Mouse (Mus musculus) adrenal gland, adult 18-20 months (tissue): ENCODE measurements around the gene Wfikkn2. TPM values are rescaled to one million over a fixed set of nuclear protein-coding genes. Genes with fewer than 3 reads are reported as not detected.

ENCODE experiments used
- DNase-seq, 2 experiments: peaks; one replicate each; pipeline ENCODE4 v3.0.0; 2021 to 2022; ENCODE audit warnings: low spot score in 2 of 2
- total RNA-seq, 2 experiments: library from RNA; stranded (reverse); gene quantifications; 1 replicate in 1 of 2; 2 replicates in 1 of 2; pipeline ENCODE4 v1.2.3; 2021

Wfikkn2 gene
- total RNA-seq, 2 experiments from 2014 or later: 0.53 to 2.2 TPM

DNA sequence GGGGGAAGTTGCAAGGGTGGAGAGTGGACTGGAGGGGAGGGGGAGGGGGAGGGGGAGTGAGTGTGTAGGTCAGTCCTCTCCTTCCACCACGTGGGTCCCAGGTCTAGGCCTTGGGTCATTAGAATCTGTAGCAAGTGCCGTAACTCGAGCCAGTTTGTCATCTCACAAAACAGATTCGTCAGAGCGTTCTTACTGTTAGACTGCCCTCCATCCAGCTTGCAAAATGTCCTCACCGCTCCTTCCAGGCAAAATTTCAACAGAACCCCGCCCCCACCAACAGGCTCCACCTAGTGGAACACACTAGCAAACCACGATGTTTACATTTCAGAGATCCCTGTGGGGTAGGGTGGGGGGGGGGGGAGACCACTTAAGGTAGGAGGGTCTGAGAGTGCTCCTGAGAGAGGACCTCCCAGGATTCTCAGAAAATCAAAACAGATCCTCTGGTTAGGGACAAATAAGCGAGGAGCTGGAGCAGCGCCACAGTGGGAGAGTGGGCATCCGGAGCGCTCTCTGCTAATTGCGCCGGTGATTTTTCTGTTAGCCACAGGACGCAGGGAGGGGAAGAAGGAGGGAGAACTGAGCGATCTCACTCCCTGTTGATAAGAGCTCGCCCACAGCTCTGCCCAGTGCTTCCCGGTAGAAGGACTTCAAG lies 19.5 kb upstream of the Wfikkn2 start:
- DNase-seq: peak; percentile 36 to 42

DNA sequence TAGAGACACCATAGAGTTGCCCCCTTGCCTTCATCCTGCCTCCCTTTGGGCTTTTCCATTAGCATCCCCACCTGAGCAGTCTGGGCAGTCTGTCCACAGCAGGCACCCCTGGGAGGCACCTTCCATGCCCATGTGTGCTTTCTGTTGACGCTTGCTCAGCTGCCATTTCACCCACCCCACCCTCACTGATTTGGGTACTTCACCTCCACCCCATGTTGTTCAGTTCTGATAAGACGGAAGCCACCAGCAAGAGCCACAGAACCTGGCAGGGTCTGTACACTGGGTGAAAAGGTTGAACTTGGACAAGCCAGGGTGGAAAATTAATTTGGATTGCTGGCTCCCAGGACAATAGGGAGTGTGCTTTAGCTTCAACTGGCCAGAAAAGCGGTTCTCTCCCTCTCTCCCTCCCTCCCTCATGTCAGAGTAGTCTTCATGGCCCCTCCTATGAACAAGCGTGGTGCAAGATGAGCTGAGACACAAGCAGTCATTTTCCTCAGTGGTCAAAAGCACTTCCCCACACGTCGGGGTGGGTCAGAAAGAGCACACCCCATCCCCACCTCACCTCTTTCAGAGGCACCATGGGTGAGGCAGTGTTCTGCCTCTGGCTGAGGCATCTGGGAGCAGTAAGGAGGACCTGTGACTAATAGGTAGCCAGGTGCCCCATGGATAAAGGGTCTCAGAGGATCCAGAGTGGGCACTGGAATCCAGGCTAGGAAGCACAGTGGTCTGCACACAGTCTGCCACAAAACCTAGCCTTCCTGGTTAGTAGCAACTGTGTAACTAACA lies 16.0 kb upstream of the Wfikkn2 start:
- no peak for DNase-seq

DNA sequence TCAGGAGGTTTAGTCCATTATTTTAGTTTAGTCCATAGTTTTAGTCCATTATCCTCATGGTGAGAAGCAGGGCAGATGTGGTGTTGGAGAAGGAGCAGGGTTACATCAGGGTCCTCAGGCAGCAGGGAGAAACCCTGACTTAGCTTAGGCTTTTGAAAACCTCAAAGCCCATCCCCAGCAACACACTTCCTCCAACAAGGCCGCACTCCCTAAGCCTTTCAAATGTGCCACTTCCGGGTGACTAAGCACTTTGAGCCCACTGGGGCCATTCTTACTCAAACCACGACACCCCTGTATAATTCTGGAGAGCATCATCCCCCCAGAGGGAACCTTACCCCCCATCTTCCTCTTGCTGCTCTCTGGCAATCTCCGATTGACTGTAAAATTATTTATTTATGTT lies 14.0 kb upstream of the Wfikkn2 start:
- DNase-seq: no peak

GRCm38 (mm10) chr11:94257987-94258386 lies 12.2 kb upstream of the Wfikkn2 start:
- DNase-seq: no peak

- DNase-seq: no peak
Measured at GRCm38 (mm10) chr11:94255733-94256132, 9.9 kb upstream of the Wfikkn2 start.

DNA sequence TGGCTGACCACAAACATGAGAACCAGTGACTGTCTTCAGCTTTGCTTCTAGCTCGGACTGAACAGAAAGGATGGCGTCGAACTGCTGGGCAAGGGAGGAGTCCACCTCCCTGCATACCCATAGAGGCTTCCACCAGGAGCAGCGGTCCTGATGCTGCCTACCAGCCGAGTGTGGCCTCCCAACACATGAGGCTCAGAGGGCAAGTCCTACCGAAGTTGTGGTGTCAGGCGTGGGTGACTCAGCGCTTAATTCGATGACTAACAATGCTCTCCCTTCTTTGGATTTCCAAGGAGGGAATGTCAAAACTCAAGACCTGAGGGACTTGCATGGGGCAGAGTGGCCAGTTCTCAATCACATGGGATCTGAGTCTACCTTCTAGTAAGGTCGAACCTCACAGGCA lies 7.9 kb upstream of the Wfikkn2 start:
- no peak for DNase-seq

- DNase-seq: no peak
Measured at GRCm38 (mm10) chr11:94253156-94253555, 7.4 kb upstream of the Wfikkn2 start.

DNA sequence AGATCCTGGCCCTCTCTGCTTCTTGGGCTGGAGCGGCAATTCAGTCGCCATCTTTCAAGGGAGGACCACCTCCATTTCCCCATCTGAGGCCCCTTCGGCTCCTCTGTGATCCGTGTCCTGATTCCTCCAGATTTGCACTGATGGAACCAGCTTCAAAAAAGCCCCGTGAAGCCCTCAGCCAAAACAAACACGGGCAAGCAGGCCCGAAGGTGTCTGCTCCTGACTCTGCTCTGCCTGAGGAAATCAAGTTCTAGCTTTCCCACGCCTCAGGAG lies 920 bp upstream of the Wfikkn2 start:
- DNase-seq: no peak

GRCm38 (mm10) chr11:94244385-94244784 lies 1.4 kb downstream of the Wfikkn2 start:
- DNase-seq: no peak

DNA sequence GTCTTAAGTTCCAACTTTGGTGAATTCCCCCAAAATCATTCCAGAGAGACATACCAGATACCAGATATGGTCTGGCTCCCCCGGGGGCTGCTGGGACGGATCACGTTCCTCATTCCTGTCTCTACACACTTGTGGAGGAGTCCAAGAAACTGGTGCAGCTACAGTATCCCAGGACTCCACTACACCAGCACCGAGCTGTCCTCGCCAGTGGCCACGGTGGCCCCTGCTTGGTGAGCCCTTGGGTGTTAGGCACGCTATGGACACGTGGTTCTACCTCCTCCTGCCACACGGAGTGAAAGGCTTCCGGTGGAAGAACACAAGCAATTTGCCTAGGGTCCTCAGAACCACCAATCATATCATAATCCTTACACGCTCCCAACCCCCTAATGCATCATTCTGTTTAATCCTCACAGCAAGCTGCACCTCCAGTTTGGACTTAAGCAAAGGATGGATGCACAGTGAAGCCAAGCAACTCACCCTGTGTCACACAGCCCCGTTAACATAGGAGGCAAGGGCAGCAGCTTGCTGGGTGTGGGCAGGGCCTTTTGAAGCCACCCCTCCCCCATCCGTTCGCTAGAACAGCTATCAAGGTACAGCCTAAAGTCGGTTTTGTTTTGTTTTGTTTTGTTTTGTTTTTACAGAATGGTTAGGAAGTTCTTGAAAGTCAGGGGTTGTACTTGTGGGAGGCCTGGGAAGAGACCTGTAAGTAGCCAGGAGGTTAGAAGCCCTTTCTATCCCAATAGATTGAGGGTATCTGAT lies 2.2 kb downstream of the Wfikkn2 start:
- no peak for DNase-seq

GRCm38 (mm10) chr11:94242760-94243421 lies 2.9 kb downstream of the Wfikkn2 start:
- DNase-seq: no peak

- no peak for DNase-seq
Measured at GRCm38 (mm10) chr11:94239706-94240105, 6.1 kb downstream of the Wfikkn2 start.

DNA sequence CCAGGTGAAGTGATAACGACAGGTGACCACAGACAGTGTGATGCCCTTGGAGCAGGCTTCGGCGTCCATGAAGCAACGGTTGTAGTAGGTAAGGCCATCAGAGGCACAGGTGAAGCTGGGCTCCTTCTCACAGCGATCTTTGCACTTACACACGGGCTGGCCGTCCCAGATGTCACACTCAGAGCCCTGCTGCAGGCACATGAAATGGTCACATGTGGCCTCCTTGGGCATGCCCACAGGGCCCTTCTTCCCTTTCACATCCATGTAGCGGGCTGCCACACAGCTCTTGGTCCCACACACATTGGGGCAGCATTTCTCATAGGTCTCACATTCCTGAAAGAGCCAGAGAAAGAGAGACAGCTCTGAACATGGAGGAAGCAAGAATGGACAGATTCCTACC lies 7.0 kb downstream of the Wfikkn2 start:
- no peak for DNase-seq

DNA sequence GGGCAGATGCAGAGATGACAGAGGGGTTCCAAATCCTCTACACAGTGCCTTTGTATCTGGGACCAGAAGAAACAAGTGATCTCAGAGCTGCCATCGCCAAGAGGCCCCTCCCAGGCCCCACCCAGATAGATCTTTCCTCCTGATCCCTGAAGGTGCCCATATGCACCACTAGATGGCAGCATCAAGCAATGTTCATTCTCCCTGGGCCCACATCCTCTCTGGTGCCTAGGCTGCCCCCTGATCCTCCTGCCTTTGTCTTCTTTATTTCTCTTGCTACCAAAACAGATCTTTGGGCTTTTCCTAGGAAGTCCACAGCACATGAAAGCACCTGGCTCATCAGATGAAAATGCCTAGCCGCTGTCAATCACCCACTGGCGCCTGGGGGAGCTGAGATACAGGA lies 9.7 kb downstream of the Wfikkn2 start:
- peak in 1 of 2 experiments; percentile 51 for DNase-seq

DNA sequence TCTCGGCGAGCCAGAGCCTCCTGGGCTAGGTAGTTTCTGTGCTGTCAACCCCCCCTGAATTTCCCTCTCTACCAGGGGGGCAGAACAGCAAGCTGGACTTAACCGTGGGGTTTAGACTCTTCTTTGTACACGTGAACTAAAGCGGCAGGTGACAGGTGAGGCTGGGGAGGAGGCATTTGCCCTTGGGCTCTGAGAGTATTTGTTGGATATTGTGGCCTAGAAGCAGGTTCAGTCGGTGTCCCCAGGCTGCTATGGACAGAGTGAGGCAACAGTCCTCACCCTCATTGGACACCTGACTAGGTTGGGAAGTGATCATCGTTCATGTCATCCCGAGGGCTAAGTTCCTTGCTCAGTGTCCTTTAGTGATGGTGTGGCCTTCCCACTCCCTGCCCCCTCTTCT lies 10.9 kb downstream of the Wfikkn2 start:
- no peak for DNase-seq

DNA sequence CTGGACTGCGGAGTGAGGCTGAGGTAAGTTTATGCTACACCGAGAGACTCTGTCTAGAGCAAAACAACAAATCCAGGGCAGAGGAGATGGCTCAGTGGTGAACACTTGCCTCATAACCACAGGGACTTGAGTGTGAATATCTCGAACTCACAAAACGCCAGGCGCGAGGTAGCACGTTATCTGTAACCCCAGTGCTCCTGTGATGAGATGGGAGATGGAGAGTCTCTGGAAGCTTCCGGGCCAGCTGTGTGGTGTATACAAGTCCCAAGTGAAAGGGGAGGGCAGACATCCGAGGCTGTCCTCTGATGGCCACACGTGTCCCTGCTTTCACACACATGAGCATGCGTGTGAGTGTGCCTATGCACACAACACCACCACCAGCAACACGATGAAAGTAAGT lies 11.4 kb downstream of the Wfikkn2 start:
- DNase-seq: no peak

DNA sequence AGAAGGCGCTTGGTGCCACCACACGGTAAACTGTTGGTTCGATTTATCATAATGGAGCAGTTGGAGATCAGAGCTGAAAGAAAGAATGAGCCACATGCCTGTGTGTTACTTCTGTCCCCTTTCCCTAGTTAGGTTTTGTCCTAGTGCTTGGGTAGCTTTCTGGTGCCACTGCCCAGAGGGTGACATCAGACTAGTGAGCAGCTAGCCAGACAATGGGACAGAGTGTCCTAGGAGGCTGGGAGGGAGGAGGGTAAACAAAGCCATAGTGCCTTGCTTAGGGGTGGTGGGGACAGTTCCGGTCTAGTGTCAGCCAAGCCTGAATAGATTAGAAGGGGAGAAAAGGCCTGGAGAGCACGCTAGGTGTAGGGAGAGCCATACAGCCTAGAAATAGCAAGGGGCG lies 12.4 kb downstream of the Wfikkn2 start:
- DNase-seq: no peak

GRCm38 (mm10) chr11:94231821-94232552 lies 13.8 kb downstream of the Wfikkn2 start:
- no peak for DNase-seq

- DNase-seq: no peak
Measured at GRCm38 (mm10) chr11:94230244-94230643, 15.6 kb downstream of the Wfikkn2 start.

- no peak for DNase-seq
Measured at GRCm38 (mm10) chr11:94229207-94229960, 16.4 kb downstream of the Wfikkn2 start.
